Mouse (Mus musculus): ENCODE data around the gene Thbs3.
"Not testable (repeated sequence)": the region's sequence is repeated elsewhere in the genome, so short reads cannot be mapped to it uniquely, and the experiment has no call there.

Thbs3 gene

GRCm38 (mm10) chr3:89195979-89196877 is 18.8 kb upstream of the Thbs3 start:
- peak; percentile 93 to 94 for DNase-seq (ENCODE audit: low spot score in 2 of 2)

GRCm38 (mm10) chr3:89199839-89200238 is 15.1 kb upstream of the Thbs3 start:
- no peak for DNase-seq (ENCODE audit: low spot score in 2 of 2)

GRCm38 (mm10) chr3:89202253-89203141 is 12.5 kb upstream of the Thbs3 start, which contains the start of gene Gba:
Gene Gba, plus strand, starts transcription at chr3:89202928.
- peak; percentile 79 to 86 for DNase-seq (ENCODE audit: low spot score in 2 of 2)

GRCm38 (mm10) chr3:89203142-89203514 is 11.9 kb upstream of the Thbs3 start:
- DNase-seq (ENCODE audit: low spot score in 2 of 2), result no peak

GRCm38 (mm10) chr3:89206079-89206478 is 8.9 kb upstream of the Thbs3 start:
- no peak for DNase-seq (ENCODE audit: low spot score in 2 of 2)

GRCm38 (mm10) chr3:89206695-89207094 is 8.3 kb upstream of the Thbs3 start:
- DNase-seq (ENCODE audit: low spot score in 2 of 2), result no peak

GRCm38 (mm10) chr3:89208075-89208657 is 6.8 kb upstream of the Thbs3 start:
- DNase-seq (ENCODE audit: low spot score in 2 of 2), result no peak

GRCm38 (mm10) chr3:89208736-89209135 is 6.2 kb upstream of the Thbs3 start:
- DNase-seq (ENCODE audit: low spot score in 2 of 2), result no peak

- no peak for DNase-seq (ENCODE audit: low spot score in 2 of 2)
These were observed 5.2 kb upstream of the Thbs3 start for GRCm38 (mm10) chr3:89209731-89210130.

GRCm38 (mm10) chr3:89210162-89210561 is 4.8 kb upstream of the Thbs3 start:
- no peak for DNase-seq (ENCODE audit: low spot score in 2 of 2)

GRCm38 (mm10) chr3:89210731-89211130 is 4.2 kb upstream of the Thbs3 start:
- DNase-seq (ENCODE audit: low spot score in 2 of 2), result no peak

- peak; percentile 88 to 90 for DNase-seq (ENCODE audit: low spot score in 2 of 2)
These were observed 1.0 kb upstream of the Thbs3 start for GRCm38 (mm10) chr3:89213803-89214530.

- peak; percentile 71 to 74 for DNase-seq (ENCODE audit: low spot score in 2 of 2)
These were observed 873 bp downstream of the Thbs3 start for GRCm38 (mm10) chr3:89215853-89216252.

GRCm38 (mm10) chr3:89216407-89216806 is 1.4 kb downstream of the Thbs3 start:
- DNase-seq (ENCODE audit: low spot score in 2 of 2), result not testable (repeated sequence)

GRCm38 (mm10) chr3:89218271-89218670 is 3.3 kb downstream of the Thbs3 start:
- no peak for DNase-seq (ENCODE audit: low spot score in 2 of 2)

GRCm38 (mm10) chr3:89219546-89219945 is 4.6 kb downstream of the Thbs3 start:
- no peak for DNase-seq (ENCODE audit: low spot score in 2 of 2)

- no peak for DNase-seq (ENCODE audit: low spot score in 2 of 2)
These were observed 6.2 kb downstream of the Thbs3 start for GRCm38 (mm10) chr3:89221167-89221566.

- DNase-seq (ENCODE audit: low spot score in 2 of 2), result no peak
These were observed 9.8 kb downstream of the Thbs3 start for GRCm38 (mm10) chr3:89224796-89225195.

GRCm38 (mm10) chr3:89225321-89225815 is 10.4 kb downstream of the Thbs3 start:
- no peak for DNase-seq (ENCODE audit: low spot score in 2 of 2)

GRCm38 (mm10) chr3:89225918-89226317 is 10.9 kb downstream of the Thbs3 start:
- no peak for DNase-seq (ENCODE audit: low spot score in 2 of 2)

GRCm38 (mm10) chr3:89226361-89226760 is 11.4 kb downstream of the Thbs3 start:
- no peak for DNase-seq (ENCODE audit: low spot score in 2 of 2)
